Mouse (Mus musculus) liver, embryonic 14.5 days (tissue): ENCODE measurements around the gene Steap4. TPM values are rescaled to one million over a fixed set of nuclear protein-coding genes. Genes with fewer than 3 reads are reported as not detected.
A peak's percentile ranks its signal among the peaks of the same experiment; 100 is the strongest.
"Not testable (repeated sequence)": the region's sequence is repeated elsewhere in the genome, so short reads cannot be mapped to it uniquely, and the experiment has no call there.

Experiments used
- ATAC-seq: fragments of 200-750 bp; cut with Nextera tagmentation; 2 replicates; pipeline ENCODE4 v1.8.0; 2017; ENCODE audit warnings: moderate number of reproducible peaks, mild to moderate bottlenecking, moderate library complexity; ENCODE audit not compliant: insufficient read depth
- DNase-seq, 3 experiments: peaks; one replicate each; pipeline ENCODE4 v3.0.0-alpha.2; 2012 to 2013; ENCODE audit warnings: low read depth in 3 of 3, low spot score in 3 of 3
- H3K27ac ChIP-seq: fragments of 300-500 bp; sonication (generic); 2 replicates; pipeline ENCODE4 v1.5.1; 2014; ENCODE audit warnings: moderate library complexity, mild to moderate bottlenecking, control low read depth, inconsistent platforms
- H3K27me3 ChIP-seq: fragments of 300-500 bp; sonication (generic); 2 replicates; pipeline ENCODE4 v1.6.1; 2014; ENCODE audit warnings: mild to moderate bottlenecking, low read length, moderate library complexity; ENCODE audit not compliant: control insufficient read depth, insufficient read depth
- H3K36me3 ChIP-seq: fragments of 300-500 bp; sonication (generic); replicated peaks from 2 replicates; pipeline ENCODE4 v1.6.1; 2014; ENCODE audit warnings: low read depth; ENCODE audit not compliant: control insufficient read depth, insufficient read depth
- H3K4me1 ChIP-seq, 2 experiments: fragments of 200-500 bp in 1 of 2; fragments of 300-500 bp in 1 of 2; sonication (generic) in 1 of 2; replicated peaks; 2 replicates each; pipeline ENCODE4 v1.6.1; 2012 to 2014; ENCODE audit warnings: antibody characterized with exemption in 1 of 2, inconsistent platforms in 1 of 2, low read length in 1 of 2; ENCODE audit not compliant: control insufficient read depth in 2 of 2, insufficient read depth in 2 of 2
- H3K4me2 ChIP-seq: fragments of 300-500 bp; sonication (generic); 2 replicates; pipeline ENCODE4 v1.6.1; 2014; ENCODE audit warnings: low read depth, mild to moderate bottlenecking, control low read depth, moderate library complexity
- H3K4me3 ChIP-seq, 2 experiments: fragments of 200-500 bp in 1 of 2; fragments of 300-500 bp in 1 of 2; sonication (generic) in 1 of 2; 2 replicates each; pipeline ENCODE4 v1.5.1; 2012 to 2014; ENCODE audit warnings: low read depth in 2 of 2, low read length in 2 of 2, mild to moderate bottlenecking in 2 of 2, control low read depth in 1 of 2, inconsistent platforms in 1 of 2, moderate library complexity in 1 of 2; ENCODE audit not compliant: insufficient read depth in 1 of 2
- H3K9ac ChIP-seq: fragments of 300-500 bp; sonication (generic); replicated peaks from 2 replicates; pipeline ENCODE4 v1.6.1; 2014; ENCODE audit warnings: mild to moderate bottlenecking, control low read depth, moderate library complexity
- H3K9me3 ChIP-seq: fragments of 300-500 bp; sonication (generic); 2 replicates; pipeline ENCODE4 v1.6.1; 2016; ENCODE audit warnings: low read length, mixed read lengths; ENCODE audit not compliant: control insufficient read depth
- CTCF ChIP-seq: IDR thresholded peaks from 2 replicates; pipeline ENCODE4 v1.5.1; 2016; ENCODE audit warnings: antibody characterized with exemption, low read depth, control low read depth
- EP300 ChIP-seq: IDR thresholded peaks from 2 replicates; pipeline ENCODE4 v1.6.1; 2016; ENCODE audit warnings: antibody characterized with exemption, low read depth
- WGBS: fragments of 180-500 bp; shearing (Covaris S2); extraction: QIAGEN DNeasy Blood & Tissue Kit; methylation state at CpG from one replicate; pipeline ENCODE4 v1.1.7; 2014; ENCODE audit not compliant: insufficient replicate concordance; 5-methylcytosine and 5-hydroxymethylcytosine counted together
- polyA plus RNA-seq, 2 experiments: library from polyadenylated mRNA; depleted of rRNA in 1 of 2; stranded (reverse) in 1 of 2; unstranded in 1 of 2; fragments of >200 nt; fragmentation: Nextera tagmentation in 1 of 2; extraction: Ambion mirVana in 1 of 2; gene quantifications; 2 replicates each; pipeline versions ENCODE4 v1.2.1 to v1.2.3; 2012 to 2014

Steap4 gene
- polyA plus RNA-seq, 2 experiments, result 2.0 to 4.5 TPM

GRCm38 (mm10) chr5:7922751-7923150, 37.5 kb upstream of the Steap4 start:
- no peak overlapping the region for H3K9ac ChIP-seq
- H3K27me3 ChIP-seq, result no peaks in the 10 kb centered on the region
- WGBS, result 53% methylated on average over 1 of the region's 1 CpGs
- DNase-seq (no peak), ATAC-seq (no peak)
- TF ChIP-seq EP300 (no peak), CTCF (no peak)
- H3K4me3 ChIP-seq, result no peak overlapping the region
- H3K27ac ChIP-seq, result no peak overlapping the region
- no peaks in the 10 kb centered on the region for H3K9me3 ChIP-seq
- H3K4me2 ChIP-seq, result no peak overlapping the region
- no peaks in the 10 kb centered on the region for H3K36me3 ChIP-seq
- H3K4me1 ChIP-seq, result no peaks in the 10 kb centered on the region

GRCm38 (mm10) chr5:7923666-7924065, 36.6 kb upstream of the Steap4 start:
- no peak overlapping the region for H3K4me2 ChIP-seq
- no peak for ATAC-seq
- H3K9me3 ChIP-seq, result no peaks in the 10 kb centered on the region
- H3K4me1 ChIP-seq, result no peaks in the 10 kb centered on the region
- no peak overlapping the region for H3K27ac ChIP-seq
- H3K4me3 ChIP-seq, result no peak overlapping the region
- H3K36me3 ChIP-seq, result no peaks in the 10 kb centered on the region
- TF ChIP-seq EP300 (no peak), CTCF (no peak)
- H3K27me3 ChIP-seq, result no peaks in the 10 kb centered on the region
- DNase-seq, result no peak
- H3K9ac ChIP-seq, result no peak overlapping the region
- WGBS, result 55% methylated on average over 3 of the region's 3 CpGs

- no peak for TF ChIP-seq CTCF
- no peak for TF ChIP-seq EP300
- 61% methylated on average over 5 of the region's 5 CpGs for WGBS
- DNase-seq, result peak in 1 of 3 experiments; percentile 7
Measured at GRCm38 (mm10) chr5:7932234-7933221, 27.7 kb upstream of the Steap4 start.

GRCm38 (mm10) chr5:7933495-7933894, 26.8 kb upstream of the Steap4 start:
- not testable (repeated sequence) for ATAC-seq, H3K4me2 ChIP-seq, H3K4me3 ChIP-seq, DNase-seq, H3K9ac ChIP-seq, H3K9me3 ChIP-seq, H3K4me1 ChIP-seq, H3K36me3 ChIP-seq, H3K27me3 ChIP-seq, H3K27ac ChIP-seq
- 69% methylated on average over 11 of the region's 11 CpGs for WGBS

More at GRCm38 (mm10) chr5:7932234-7933221, 27.7 kb upstream of the Steap4 start:
- no peak for ATAC-seq
- H3K4me3 ChIP-seq, result no peak overlapping the region
- H3K9ac ChIP-seq, result no peak overlapping the region
- H3K27me3 ChIP-seq, result no peaks in the 10 kb centered on the region
- H3K4me1 ChIP-seq, result no peaks in the 10 kb centered on the region; a peak in 1 of 4 replicates
- H3K27ac ChIP-seq, result no peak overlapping the region
- no peak overlapping the region for H3K4me2 ChIP-seq
- no peaks in the 10 kb centered on the region for H3K9me3 ChIP-seq
- H3K36me3 ChIP-seq, result no peaks in the 10 kb centered on the region

DNA sequence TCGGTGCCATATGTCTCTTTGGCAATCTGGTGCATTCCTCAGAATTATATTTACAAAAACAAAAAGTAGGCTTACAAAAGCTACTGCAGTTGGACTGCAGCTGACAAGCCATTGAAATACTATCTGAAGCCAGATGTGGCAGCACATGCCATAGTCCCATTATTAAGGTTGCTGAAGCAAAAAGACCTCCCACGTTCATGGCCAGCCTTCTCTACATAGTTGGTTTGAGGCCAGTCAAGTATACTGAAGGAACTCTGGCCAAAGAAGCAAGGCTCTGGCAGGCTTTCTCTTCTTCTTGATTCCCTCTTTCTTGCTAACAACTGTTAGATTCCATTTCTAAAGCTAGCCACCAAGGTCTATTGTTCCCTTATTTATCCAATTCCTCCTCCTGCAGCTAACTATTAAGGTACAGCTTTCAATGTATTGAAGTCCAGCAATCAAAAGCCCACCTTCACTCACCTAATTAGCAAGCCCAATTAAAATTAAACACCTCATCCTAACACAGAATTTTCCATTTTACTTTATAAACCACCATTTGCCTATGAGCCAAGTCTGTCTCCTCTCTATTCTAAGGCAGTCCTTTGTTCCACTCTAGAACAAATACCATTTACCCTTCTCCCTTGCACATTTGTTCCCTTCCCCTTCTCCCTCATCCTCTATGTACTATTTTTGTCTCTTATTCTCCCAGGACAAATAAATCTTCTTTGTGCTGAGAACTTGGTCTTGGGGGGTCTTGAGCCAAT, 26.2 kb upstream of the Steap4 start:
- no peak for ATAC-seq
- H3K4me3 ChIP-seq, result no peak overlapping the region
- no peaks in the 10 kb centered on the region for H3K9me3 ChIP-seq
- no peaks in the 10 kb centered on the region for H3K36me3 ChIP-seq
- H3K27me3 ChIP-seq, result no peaks in the 10 kb centered on the region
- H3K4me1 ChIP-seq, result no peaks in the 10 kb centered on the region; a peak in 1 of 4 replicates
- TF ChIP-seq CTCF (no peak), EP300 (no peak)
- H3K9ac ChIP-seq, result no peak overlapping the region
- no peak overlapping the region for H3K27ac ChIP-seq
- WGBS, result 57% methylated on average over 2 of the region's 2 CpGs
- no peak overlapping the region for H3K4me2 ChIP-seq
- no peak for DNase-seq
